Mouse (Mus musculus): ENCODE measurements around the gene Rtn1.

- TF ChIP-seq TAL1 (conservative IDR thresholded peaks at IDR 0.05; ENCODE audit: low read depth, low read length), result no peak
- TF ChIP-seq CTCF (IDR thresholded peaks at IDR 0.05; ENCODE audit: low read depth, low read length), result no peak
- TF ChIP-seq POLR2AphosphoS5 (IDR thresholded peaks at IDR 0.05; ENCODE audit: insufficient replicate concordance, low read depth, low read length), result no peak
- no peak for TF ChIP-seq GATA1 (IDR thresholded peaks at IDR 0.05; ENCODE audit: borderline replicate concordance, low read length)
- TF ChIP-seq GATA2 (IDR thresholded peaks at IDR 0.05; ENCODE audit: borderline replicate concordance, low read depth, low read length), result no peak
Observed at GRCm38 (mm10) chr12:72353506-72353905, 55.3 kb downstream of the Rtn1 start.
